Mouse (Mus musculus): ENCODE data around the gene Foxp1.

The Foxp1 gene

GRCm38 (mm10) chr6:99206437-99206870 is 316.1 kb downstream of the Foxp1 start:
- peak; percentile 65 for DNase-seq (ENCODE audit: low spot score)

- DNase-seq (ENCODE audit: low spot score), result peak; percentile 30
Observed at GRCm38 (mm10) chr6:99205587-99206436, 316.7 kb downstream of the Foxp1 start.

- DNase-seq (ENCODE audit: low spot score), result peak; percentile 63
Observed at GRCm38 (mm10) chr6:99204780-99205586, 317.5 kb downstream of the Foxp1 start.

GRCm38 (mm10) chr6:99204052-99204779 is 318.3 kb downstream of the Foxp1 start:
- peak; percentile 73 for DNase-seq (ENCODE audit: low spot score)

GRCm38 (mm10) chr6:99203231-99203630 is 319.3 kb downstream of the Foxp1 start:
- peak; percentile 47 for DNase-seq (ENCODE audit: low spot score)

GRCm38 (mm10) chr6:99202781-99203180 is 319.7 kb downstream of the Foxp1 start:
- DNase-seq (ENCODE audit: low spot score), result no peak

- peak; percentile 67 for DNase-seq (ENCODE audit: low spot score)
Observed at GRCm38 (mm10) chr6:99201271-99201705, 321.2 kb downstream of the Foxp1 start.

GRCm38 (mm10) chr6:99200656-99201055 is 321.9 kb downstream of the Foxp1 start:
- peak; percentile 66 for DNase-seq (ENCODE audit: low spot score)

GRCm38 (mm10) chr6:99199277-99199676 is 323.2 kb downstream of the Foxp1 start:
- DNase-seq (ENCODE audit: low spot score), result no peak

- no peak for DNase-seq (ENCODE audit: low spot score)
Observed at GRCm38 (mm10) chr6:99193697-99194096, 328.8 kb downstream of the Foxp1 start.

- no peak for DNase-seq (ENCODE audit: low spot score)
Observed at GRCm38 (mm10) chr6:99191636-99192137, 330.8 kb downstream of the Foxp1 start.

GRCm38 (mm10) chr6:99191041-99191635 is 331.4 kb downstream of the Foxp1 start:
- no peak for DNase-seq (ENCODE audit: low spot score)

- DNase-seq (ENCODE audit: low spot score), result no peak
Observed at GRCm38 (mm10) chr6:99189967-99190366, 332.6 kb downstream of the Foxp1 start.

GRCm38 (mm10) chr6:99188366-99189216 is 333.9 kb downstream of the Foxp1 start:
- DNase-seq (ENCODE audit: low spot score), result no peak

- no peak for DNase-seq (ENCODE audit: low spot score)
Observed at GRCm38 (mm10) chr6:99187914-99188313, 334.6 kb downstream of the Foxp1 start.

- DNase-seq (ENCODE audit: low spot score), result no peak
Observed at GRCm38 (mm10) chr6:99187415-99187814, 335.1 kb downstream of the Foxp1 start.

GRCm38 (mm10) chr6:99186569-99186968 is 336.0 kb downstream of the Foxp1 start:
- no peak for DNase-seq (ENCODE audit: low spot score)

- DNase-seq (ENCODE audit: low spot score), result no peak
Observed at GRCm38 (mm10) chr6:99185797-99186196, 336.7 kb downstream of the Foxp1 start.

- no peak for DNase-seq (ENCODE audit: low spot score)
Observed at GRCm38 (mm10) chr6:99184051-99184450, 338.5 kb downstream of the Foxp1 start.

- no peak for DNase-seq (ENCODE audit: low spot score)
Observed at GRCm38 (mm10) chr6:99182777-99183176, 339.7 kb downstream of the Foxp1 start.

- no peak for DNase-seq (ENCODE audit: low spot score)
Observed at GRCm38 (mm10) chr6:99176216-99176615, 346.3 kb downstream of the Foxp1 start.

Data from embryo, embryonic 10.5 days (tissue).